Mouse (Mus musculus) lung, postnatal 0 days (tissue): ENCODE results near the gene Thy1.

ENCODE experiments used
- CTCF ChIP-seq: IDR thresholded peaks from 2 replicates; pipeline ENCODE4 v1.5.1; 2016; ENCODE audit warnings: antibody characterized with exemption, mild to moderate bottlenecking
- EP300 ChIP-seq: IDR thresholded peaks from 2 replicates; pipeline ENCODE4 v1.6.1; 2016; ENCODE audit warnings: antibody characterized with exemption, mild to moderate bottlenecking, control low read depth

DNA sequence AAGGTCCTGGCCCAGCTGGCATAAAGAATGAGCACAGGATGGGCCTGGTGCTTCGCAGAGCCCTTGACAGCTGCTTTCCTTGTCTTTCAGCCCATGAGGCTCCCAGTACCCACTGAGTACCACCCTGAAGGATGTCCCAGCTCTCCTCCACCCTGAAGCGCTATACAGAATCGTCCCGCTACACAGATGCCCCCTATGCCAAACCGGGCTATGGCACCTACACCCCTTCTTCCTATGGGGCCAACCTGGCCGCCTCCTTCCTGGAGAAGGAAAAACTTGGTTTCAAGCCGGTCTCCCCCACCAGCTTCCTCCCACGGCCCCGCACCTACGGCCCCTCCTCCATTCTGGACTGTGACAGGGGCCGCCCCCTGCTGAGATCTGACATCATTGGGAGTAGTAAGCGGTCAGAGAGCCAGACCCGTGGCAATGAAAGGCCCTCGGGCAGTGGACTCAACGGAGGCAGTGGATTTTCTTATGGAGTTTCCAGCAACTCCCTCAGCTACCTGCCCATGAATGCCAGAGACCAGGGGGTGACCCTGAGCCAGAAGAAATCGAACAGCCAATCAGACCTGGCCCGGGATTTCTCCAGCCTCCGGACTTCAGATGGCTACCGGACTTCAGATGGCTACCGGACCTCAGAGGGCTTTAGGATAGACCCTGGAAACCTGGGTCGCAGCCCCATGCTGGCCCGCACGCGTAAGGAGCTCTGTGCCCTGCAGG is 32.3 kb downstream of the Thy1 start:
- TF ChIP-seq CTCF = no peak
- TF ChIP-seq EP300 = no peak
